In genomic region chr9:100597546-100597945, GRCm38 (mm10) we compare ENCODE assay signal across 8 mouse cellular contexts. TPM values are rescaled to one million over a fixed set of nuclear protein-coding genes. Genes with fewer than 3 reads are reported as not detected.
DNase-seq lines count a peak whose midpoint lies in the region; ATAC-seq and TF ChIP-seq lines count a peak whose summit lies in the region.

TSS of gene Stag1 (plus strand) at chr9:100597798.

- H3K4me3 ChIP-seq in lung, embryonic 15.5 days: no peak within 1 kb of the TSS
- H3K4me3 ChIP-seq in lung, adult 2 months (replicated peaks; ENCODE audit: extremely low read depth, low read depth, low read length): no peak within 1 kb of the TSS
- H3K4me3 ChIP-seq in embryonic fibroblast, embryonic 13.5 days (ENCODE audit: insufficient read depth, low read length): no peak within 1 kb of the TSS
- H3K4me3 ChIP-seq in heart, postnatal 0 days (ENCODE audit: low read depth, low read length): no peak within 1 kb of the TSS
- no peak within 1 kb of the TSS for H3K4me3 ChIP-seq in limb, embryonic 10.5 days
- H3K4me3 ChIP-seq in olfactory bulb, adult 2 months (ENCODE audit: insufficient read depth, low read depth, low read length): no peak within 1 kb of the TSS

- H3K27me3 ChIP-seq in lung, embryonic 15.5 days: no peaks in the 10 kb centered on the region
- H3K27me3 ChIP-seq in heart, postnatal 0 days (ENCODE audit: control insufficient read depth, insufficient read depth, low read length): no peaks in the 10 kb centered on the region
- no peaks in the 10 kb centered on the region for H3K27me3 ChIP-seq in limb, embryonic 10.5 days (ENCODE audit: low read depth, poor library complexity, severe bottlenecking)

- 85% methylated on average over 8 of the region's 8 CpGs for WGBS in lung, embryonic 15.5 days
- WGBS in lung, adult 2 months: 82% methylated on average over 8 of the region's 8 CpGs
- 85% methylated on average over 8 of the region's 8 CpGs for WGBS in heart, postnatal 0 days
- WGBS in limb, embryonic 10.5 days: 87% methylated on average over 8 of the region's 8 CpGs
- WGBS in olfactory bulb, adult 2 months: 94% methylated on average over 8 of the region's 8 CpGs

- no peak for DNase-seq in lung, adult 2 months
- no peak for DNase-seq in heart, postnatal 0 days (ENCODE audit: low spot score)
- no peak for DNase-seq in limb, embryonic 10.5 days (ENCODE audit: low spot score)
- no peak for DNase-seq in kidney, postnatal 14 days
- DNase-seq in cerebellum, adult 18-20 months: no peak

- H3K4me1 ChIP-seq in lung, embryonic 15.5 days: no peaks in the 10 kb centered on the region
- no peaks in the 10 kb centered on the region for H3K4me1 ChIP-seq in lung, adult 2 months (ENCODE audit: control insufficient read depth, insufficient read depth, low read length)
- H3K4me1 ChIP-seq in embryonic fibroblast, embryonic 13.5 days (ENCODE audit: control insufficient read depth, insufficient read depth, low read length): no peaks in the 10 kb centered on the region
- peaks cover 15% of the 10 kb centered on the region; the same call in 1 of the 2 replicates for H3K4me1 ChIP-seq in heart, postnatal 0 days (ENCODE audit: control insufficient read depth, insufficient read depth)
- H3K4me1 ChIP-seq in limb, embryonic 10.5 days: no peaks in the 10 kb centered on the region
- H3K4me1 ChIP-seq in olfactory bulb, adult 2 months (ENCODE audit: control insufficient read depth, insufficient read depth, low read length): no peaks in the 10 kb centered on the region

- TF ChIP-seq EP300 in heart, postnatal 0 days (IDR thresholded peaks at IDR 0.05; ENCODE audit: low read depth): no peak

- no peak within 1 kb of the TSS for H3K4me2 ChIP-seq in lung, embryonic 15.5 days
- no peak within 1 kb of the TSS for H3K4me2 ChIP-seq in heart, postnatal 0 days (ENCODE audit: low read depth, low read length)

- no peak for ATAC-seq in lung, embryonic 15.5 days (ENCODE audit: borderline replicate concordance, extremely low read depth, low FRiP score, low TSS enrichment)
- ATAC-seq in heart, postnatal 0 days (ENCODE audit: insufficient read depth, low read depth): no peak

- H3K9me3 ChIP-seq in lung, embryonic 15.5 days: no peaks in the 10 kb centered on the region
- no peaks in the 10 kb centered on the region for H3K9me3 ChIP-seq in heart, postnatal 0 days (replicated peaks; ENCODE audit: control insufficient read depth, low read length)
- H3K9me3 ChIP-seq in limb, embryonic 10.5 days (replicated peaks): no peaks in the 10 kb centered on the region

- no peak for TF ChIP-seq CTCF in lung, adult 2 months (IDR thresholded peaks at IDR 0.05; ENCODE audit: insufficient read depth, low read length)
- no peak for TF ChIP-seq CTCF in embryonic fibroblast, embryonic 13.5 days (IDR thresholded peaks at IDR 0.05; ENCODE audit: borderline replicate concordance, insufficient read depth, low read length)
- no peak for TF ChIP-seq CTCF in heart, postnatal 0 days (IDR thresholded peaks at IDR 0.05; ENCODE audit: low read depth)
- TF ChIP-seq CTCF in olfactory bulb, adult 2 months (IDR thresholded peaks at IDR 0.05; ENCODE audit: insufficient read depth, low read depth, low read length): no peak

- no peak within 1 kb of the TSS for H3K27ac ChIP-seq in lung, embryonic 15.5 days
- H3K27ac ChIP-seq in embryonic fibroblast, embryonic 13.5 days (ENCODE audit: insufficient read depth, low read length): no peak within 1 kb of the TSS
- no peak within 1 kb of the TSS for H3K27ac ChIP-seq in heart, postnatal 0 days (ENCODE audit: low read depth)
- no peak within 1 kb of the TSS for H3K27ac ChIP-seq in limb, embryonic 10.5 days
- no peak within 1 kb of the TSS for H3K27ac ChIP-seq in olfactory bulb, adult 2 months (ENCODE audit: insufficient read depth, low read depth, low read length)

- H3K36me3 ChIP-seq in lung, embryonic 15.5 days: no peaks in the 10 kb centered on the region
- H3K36me3 ChIP-seq in heart, postnatal 0 days (replicated peaks; ENCODE audit: control insufficient read depth, insufficient read depth, low read length): no peaks in the 10 kb centered on the region
- no peaks in the 10 kb centered on the region for H3K36me3 ChIP-seq in limb, embryonic 10.5 days

- no peak for TF ChIP-seq POLR2A in lung, adult 2 months (IDR thresholded peaks at IDR 0.05; ENCODE audit: borderline replicate concordance, extremely low read depth, low read depth, low read length)
- no peak for TF ChIP-seq POLR2A in embryonic fibroblast, embryonic 13.5 days (IDR thresholded peaks at IDR 0.05; ENCODE audit: low read depth, low read length)
- TF ChIP-seq POLR2A in olfactory bulb, adult 2 months (IDR thresholded peaks at IDR 0.05; ENCODE audit: insufficient read depth, low read depth, low read length): no peak

- H3K9ac ChIP-seq in lung, embryonic 15.5 days: no peak within 1 kb of the TSS
- no peak within 1 kb of the TSS for H3K9ac ChIP-seq in heart, postnatal 0 days (replicated peaks; ENCODE audit: low read depth, low read length)

RNA-seq across cellular contexts. Expression of gene Stag1, which starts in this region (rescaled TPM):
- 36.6 and 43.1 TPM in 2 replicates for polyA plus RNA-seq in lung, embryonic 15.5 days (2015; fragmentation: Nextera tagmentation; extraction: Ambion mirVana)
- 3.0 and 4.2 TPM in 2 replicates for polyA plus RNA-seq in lung, adult 2 months (2012; rRNA removed)
- polyA plus RNA-seq in embryonic fibroblast, embryonic 13.5 days (2011; ENCODE audit: insufficient read length, low read depth, missing spikeins): 31.4 and 40.2 TPM in 2 replicates
- 17.9 and 30.7 TPM in 2 replicates for total RNA-seq in heart, postnatal 0 days (2014; rRNA removed; ENCODE audit: low replicate concordance)
- polyA plus RNA-seq in heart, postnatal 0 days (2015; fragmentation: Nextera tagmentation; extraction: Ambion mirVana): 24.0 and 24.9 TPM in 2 replicates
- polyA plus RNA-seq in limb, embryonic 10.5 days (2016; fragmentation: Nextera tagmentation; extraction: Ambion mirVana): 52.8 and 57.2 TPM in 2 replicates
- polyA plus RNA-seq in olfactory bulb, adult 2 months (2012; ENCODE audit: insufficient read depth, insufficient read length, low replicate concordance, missing spikeins): not detected in 2 replicates
